Mouse (Mus musculus): ENCODE results near the gene Gdpgp1. TPM values are rescaled to one million over a fixed set of nuclear protein-coding genes. Genes with fewer than 3 reads are reported as not detected.

Gdpgp1 gene
- polyA plus RNA-seq, 1 experiment: 3.4 TPM

GRCm38 (mm10) chr7:80204961-80205360 is 27.7 kb upstream of the Gdpgp1 start:
- Histone ChIP-seq H3K4me1 (ENCODE audit: control insufficient read depth, insufficient read depth, low read length) (peaks cover 16% of the 10 kb centered on the region), H3K4me3 (ENCODE audit: insufficient read depth, low read length) (no peak overlapping the region), H3K27ac (ENCODE audit: insufficient read depth, low read length) (no peak overlapping the region)
- no peak for TF ChIP-seq POLR2A (IDR thresholded peaks at IDR 0.05; ENCODE audit: extremely low read depth, insufficient read depth, low read length)
- no peak for TF ChIP-seq CTCF (IDR thresholded peaks at IDR 0.05; ENCODE audit: extremely low read depth, insufficient read depth, low read length)

- H3K4me3 ChIP-seq (ENCODE audit: insufficient read depth, low read length): no peak overlapping the region
- H3K27ac ChIP-seq (ENCODE audit: insufficient read depth, low read length): no peak overlapping the region
- peaks cover 17% of the 10 kb centered on the region for H3K4me1 ChIP-seq (ENCODE audit: control insufficient read depth, insufficient read depth, low read length)
- TF ChIP-seq POLR2A (IDR thresholded peaks at IDR 0.05; ENCODE audit: extremely low read depth, insufficient read depth, low read length) (no peak), CTCF (IDR thresholded peaks at IDR 0.05; ENCODE audit: extremely low read depth, insufficient read depth, low read length) (no peak)
Observed at GRCm38 (mm10) chr7:80205705-80206589, 26.7 kb upstream of the Gdpgp1 start.

GRCm38 (mm10) chr7:80207314-80207731 is 25.3 kb upstream of the Gdpgp1 start:
- H3K27ac ChIP-seq (ENCODE audit: insufficient read depth, low read length): no peak overlapping the region
- TF ChIP-seq POLR2A (IDR thresholded peaks at IDR 0.05; ENCODE audit: extremely low read depth, insufficient read depth, low read length) (no peak), CTCF (IDR thresholded peaks at IDR 0.05; ENCODE audit: extremely low read depth, insufficient read depth, low read length) (no peak)
- H3K4me3 ChIP-seq (ENCODE audit: insufficient read depth, low read length): no peak overlapping the region
- H3K4me1 ChIP-seq (ENCODE audit: control insufficient read depth, insufficient read depth, low read length): peaks cover 13% of the 10 kb centered on the region

- Histone ChIP-seq H3K27ac (ENCODE audit: insufficient read depth, low read length) (no peak overlapping the region), H3K4me3 (ENCODE audit: insufficient read depth, low read length) (no peak overlapping the region), H3K4me1 (ENCODE audit: control insufficient read depth, insufficient read depth, low read length) (peaks cover 6% of the 10 kb centered on the region)
- TF ChIP-seq POLR2A (IDR thresholded peaks at IDR 0.05; ENCODE audit: extremely low read depth, insufficient read depth, low read length): no peak
- TF ChIP-seq CTCF (IDR thresholded peaks at IDR 0.05; ENCODE audit: extremely low read depth, insufficient read depth, low read length): no peak
Observed at GRCm38 (mm10) chr7:80208026-80208642, 24.5 kb upstream of the Gdpgp1 start.

- Histone ChIP-seq H3K4me3 (ENCODE audit: insufficient read depth, low read length) (no peak overlapping the region), H3K27ac (ENCODE audit: insufficient read depth, low read length) (no peak overlapping the region), H3K4me1 (ENCODE audit: control insufficient read depth, insufficient read depth, low read length) (peaks cover 5% of the 10 kb centered on the region)
- no peak for TF ChIP-seq POLR2A (IDR thresholded peaks at IDR 0.05; ENCODE audit: extremely low read depth, insufficient read depth, low read length)
- no peak for TF ChIP-seq CTCF (IDR thresholded peaks at IDR 0.05; ENCODE audit: extremely low read depth, insufficient read depth, low read length)
Observed at GRCm38 (mm10) chr7:80208738-80209430, 23.8 kb upstream of the Gdpgp1 start.

DNA sequence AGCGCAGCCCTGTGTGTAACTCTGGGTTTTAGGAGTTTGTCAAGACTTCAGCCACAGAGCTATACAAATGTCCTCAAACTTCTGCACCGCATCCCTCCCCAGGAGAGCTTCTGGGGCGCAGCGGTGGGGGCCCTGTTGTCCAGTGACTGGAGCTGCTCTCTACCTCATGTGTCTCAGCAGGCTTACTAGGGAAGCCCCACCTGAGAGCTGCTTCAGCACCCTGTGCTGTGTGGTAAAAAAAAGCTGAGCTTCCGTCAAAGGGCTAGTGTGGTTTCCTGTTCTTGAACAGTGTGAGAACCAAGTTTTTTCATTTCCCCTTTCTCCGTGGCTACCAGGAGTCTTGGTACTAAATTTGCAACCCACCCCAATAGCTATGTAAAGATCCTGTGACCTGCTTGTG is 23.0 kb upstream of the Gdpgp1 start:
- Histone ChIP-seq H3K4me3 (ENCODE audit: insufficient read depth, low read length) (no peak overlapping the region), H3K4me1 (ENCODE audit: control insufficient read depth, insufficient read depth, low read length) (peaks cover 5% of the 10 kb centered on the region), H3K27ac (ENCODE audit: insufficient read depth, low read length) (peak overlapping the region; percentile 35; the same call in 1 of the 2 replicates)
- no peak for TF ChIP-seq POLR2A (IDR thresholded peaks at IDR 0.05; ENCODE audit: extremely low read depth, insufficient read depth, low read length)
- no peak for TF ChIP-seq CTCF (IDR thresholded peaks at IDR 0.05; ENCODE audit: extremely low read depth, insufficient read depth, low read length)

DNA sequence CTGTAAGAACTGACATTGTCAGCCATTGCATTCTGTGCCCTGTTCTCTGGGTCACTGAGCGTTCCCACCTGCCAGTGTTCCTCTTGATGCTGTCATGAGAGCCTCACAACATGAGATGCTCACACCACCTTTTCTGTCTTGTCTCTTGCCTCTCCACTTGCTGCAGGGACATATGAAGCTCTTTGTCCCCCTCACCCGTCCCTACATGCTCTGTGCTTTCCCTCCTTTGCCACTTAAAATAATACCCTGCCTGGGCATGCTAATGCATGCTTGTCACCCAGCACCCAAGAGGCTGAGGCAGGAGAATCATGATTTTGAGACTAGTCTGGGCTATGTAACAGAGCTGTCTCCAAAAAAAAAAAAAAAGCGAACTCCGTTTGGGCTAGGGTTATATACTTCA is 21.7 kb upstream of the Gdpgp1 start:
- Histone ChIP-seq H3K4me1 (ENCODE audit: control insufficient read depth, insufficient read depth, low read length) (peaks cover 5% of the 10 kb centered on the region), H3K4me3 (ENCODE audit: insufficient read depth, low read length) (no peak overlapping the region), H3K27ac (ENCODE audit: insufficient read depth, low read length) (no peak overlapping the region)
- no peak for TF ChIP-seq CTCF (IDR thresholded peaks at IDR 0.05; ENCODE audit: extremely low read depth, insufficient read depth, low read length)
- TF ChIP-seq POLR2A (IDR thresholded peaks at IDR 0.05; ENCODE audit: extremely low read depth, insufficient read depth, low read length): no peak

DNA sequence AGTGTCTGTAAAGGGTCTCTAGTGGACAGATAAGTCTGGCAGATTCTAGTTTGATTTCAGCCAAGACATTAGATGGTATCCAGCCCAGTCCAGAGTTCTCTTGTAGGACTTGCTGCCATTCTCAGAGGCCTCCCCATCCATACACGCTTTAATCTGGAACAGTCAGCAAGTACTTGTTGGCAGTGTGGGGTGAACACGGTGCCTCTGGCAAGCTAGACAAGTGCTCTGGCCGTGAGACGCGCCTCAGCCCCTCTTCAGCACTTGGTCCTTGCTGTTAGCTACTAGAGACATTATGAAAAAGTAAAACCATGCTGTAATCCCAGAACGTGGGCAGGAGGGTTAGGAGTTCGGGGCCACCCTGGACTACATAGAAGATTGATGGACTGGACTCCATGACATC is 19.1 kb upstream of the Gdpgp1 start:
- Histone ChIP-seq H3K4me1 (ENCODE audit: control insufficient read depth, insufficient read depth, low read length) (peaks cover 3% of the 10 kb centered on the region), H3K4me3 (ENCODE audit: insufficient read depth, low read length) (no peak overlapping the region), H3K27ac (ENCODE audit: insufficient read depth, low read length) (no peak overlapping the region)
- TF ChIP-seq POLR2A (IDR thresholded peaks at IDR 0.05; ENCODE audit: extremely low read depth, insufficient read depth, low read length) (no peak), CTCF (IDR thresholded peaks at IDR 0.05; ENCODE audit: extremely low read depth, insufficient read depth, low read length) (no peak)

DNA sequence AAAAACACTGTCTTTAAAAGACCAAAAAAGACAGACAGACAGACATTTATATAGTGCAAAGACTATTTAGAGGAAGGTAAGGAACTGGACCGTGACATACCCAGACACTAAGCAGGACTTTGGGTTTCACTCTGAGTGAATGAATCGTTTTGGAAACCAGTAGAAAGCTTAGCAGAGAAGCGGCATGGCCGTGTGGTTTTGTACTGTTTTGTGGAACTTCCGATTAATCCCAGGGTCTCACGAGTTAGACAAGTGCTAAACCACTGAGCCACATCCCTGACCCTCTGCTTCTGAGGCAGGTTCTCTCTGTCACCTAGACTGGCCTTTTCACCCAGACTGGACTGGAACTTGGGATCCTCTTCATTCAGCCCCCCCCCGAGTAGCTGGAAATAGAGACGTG is 18.2 kb upstream of the Gdpgp1 start:
- Histone ChIP-seq H3K27ac (ENCODE audit: insufficient read depth, low read length) (no peak overlapping the region), H3K4me3 (ENCODE audit: insufficient read depth, low read length) (no peak overlapping the region), H3K4me1 (ENCODE audit: control insufficient read depth, insufficient read depth, low read length) (0 out of 2 replicates have a peak, but pooled peaks cover 1% of the 10 kb centered on the region)
- TF ChIP-seq POLR2A (IDR thresholded peaks at IDR 0.05; ENCODE audit: extremely low read depth, insufficient read depth, low read length): no peak
- no peak for TF ChIP-seq CTCF (IDR thresholded peaks at IDR 0.05; ENCODE audit: extremely low read depth, insufficient read depth, low read length)

Data from cortical plate, adult 2 months (tissue).